Mouse (Mus musculus): ENCODE results near the gene Ptges2.

DNA sequence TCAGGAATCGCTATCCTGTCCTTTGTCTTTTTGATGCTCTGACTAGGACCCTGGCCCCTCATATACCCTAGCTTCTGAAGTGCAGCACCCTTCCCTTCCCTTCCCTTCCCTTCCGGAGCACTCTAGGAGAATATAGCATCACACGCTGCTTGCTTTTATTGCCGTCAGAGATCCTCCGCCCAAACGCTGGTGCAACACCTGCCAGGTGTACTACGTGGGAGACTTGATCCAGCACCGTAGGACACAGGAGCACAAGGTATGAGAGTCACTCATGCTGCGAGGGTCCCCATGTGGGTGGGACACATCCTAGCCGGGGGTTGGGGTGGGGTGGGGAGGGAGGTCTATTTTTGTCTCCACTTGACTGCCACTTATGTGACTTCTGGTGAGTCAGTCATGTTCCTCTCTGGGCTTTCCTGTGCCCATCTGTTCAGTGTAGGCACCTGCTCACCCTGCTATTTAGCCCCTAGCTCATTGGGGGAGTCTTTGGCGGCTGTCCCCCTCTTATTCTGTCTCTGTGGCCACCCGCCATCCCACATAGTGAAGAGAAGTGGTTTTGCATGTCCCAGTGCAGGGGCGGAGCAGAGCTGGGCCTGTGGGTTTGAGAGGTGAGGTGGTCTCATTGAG is 20.3 kb upstream of the Ptges2 start:
- TF ChIP-seq POLR2A (IDR thresholded peaks at IDR 0.05; ENCODE audit: control insufficient read depth, low read depth, low read length) (no peak), CTCF (IDR thresholded peaks at IDR 0.05; ENCODE audit: control insufficient read depth, insufficient read depth, insufficient replicate concordance, low read depth, low read length) (no peak)

All from testis, adult 2 months (tissue).